Mouse (Mus musculus): ENCODE results near the gene Nelfb.
A peak's percentile ranks its signal among the peaks of the same experiment; 100 is the strongest.

DNA sequence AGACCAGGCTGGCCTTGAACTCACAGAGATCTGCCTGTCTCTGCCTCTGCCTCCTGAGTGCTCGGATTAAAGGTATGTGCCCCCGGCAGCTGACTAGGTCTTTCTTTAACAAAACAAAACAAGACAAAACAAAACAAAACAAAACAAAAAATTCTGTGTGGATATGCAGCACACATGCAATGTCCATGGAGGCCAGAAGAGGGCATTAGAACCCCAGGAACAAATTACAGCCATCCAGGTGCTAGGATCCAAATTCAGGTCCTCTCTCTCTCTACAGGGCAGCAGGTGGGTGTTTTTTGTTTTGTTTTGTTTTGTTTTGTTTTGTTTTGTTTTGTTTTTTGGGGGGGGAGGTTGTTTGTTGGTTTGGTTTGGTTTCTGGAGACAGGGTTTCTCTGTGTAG lies 47.6 kb upstream of the Nelfb start:
- TF ChIP-seq POLR2A (IDR thresholded peaks at IDR 0.05; ENCODE audit: low read depth, low read length) (no peak), CTCF (conservative IDR thresholded peaks at IDR 0.05; ENCODE audit: insufficient read depth, insufficient read length, low read depth, low read length) (peak; percentile 46)

Data from kidney, adult 2 months (tissue).